In the genomic region with DNA sequence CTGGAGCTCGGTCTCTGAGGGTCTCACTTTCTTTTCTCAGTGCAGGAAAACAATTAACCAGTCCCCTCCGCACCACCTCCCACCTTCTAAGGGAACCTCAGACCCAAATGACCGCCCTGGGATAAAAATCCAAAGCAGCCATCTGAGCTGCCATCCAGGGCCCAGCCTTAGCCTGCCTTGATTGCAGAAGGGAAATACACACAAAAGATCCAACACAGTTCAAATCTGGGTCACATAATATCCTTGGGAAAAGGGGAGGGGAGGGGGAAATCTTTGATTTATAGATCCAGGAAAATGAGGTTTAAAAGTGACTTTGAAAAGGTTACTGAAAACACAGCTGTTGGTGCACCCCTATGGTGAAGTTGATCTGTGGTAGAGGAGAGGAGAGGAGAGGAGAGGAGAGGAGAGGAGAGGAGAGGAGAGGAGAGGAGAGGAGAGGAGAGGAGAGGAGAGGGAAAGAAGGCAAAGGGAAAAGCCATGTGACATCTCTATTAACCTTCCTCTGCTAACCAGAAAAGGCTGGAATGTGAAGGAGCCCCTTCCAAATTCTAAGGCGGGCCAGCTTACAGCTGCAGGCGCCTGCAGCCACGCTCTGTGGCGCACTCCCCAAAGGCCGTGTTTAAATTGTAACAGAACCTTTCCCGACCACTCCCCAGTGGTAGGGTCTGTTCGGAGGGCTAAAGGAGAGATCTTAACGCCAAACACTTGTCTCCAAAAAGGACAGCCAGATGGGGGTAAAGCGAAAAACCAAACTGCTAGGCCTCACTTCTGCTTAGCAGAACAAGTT, we compare ENCODE assay signal across 11 mouse cellular contexts. TPM values are rescaled to one million over a fixed set of nuclear protein-coding genes. Genes with fewer than 3 reads are reported as not detected.
DNase-seq lines count a peak whose midpoint lies in the region; ATAC-seq and TF ChIP-seq lines count a peak whose summit lies in the region.
"Had no signal": no experiment of that assay in that cellular context is flagged by ENCODE, and none has a peak within 500 bp of the region (broad histone marks: within the 10 kb centered on the region; RNA-seq: fewer than 3 reads in every experiment).

No protein-coding gene starts in this region.

- WGBS in kidney, embryonic 16.5 days: 19% methylated on average over 12 of the region's 12 CpGs
- 46% methylated on average over 12 of the region's 12 CpGs for WGBS in forebrain, postnatal 0 days
- 8% methylated on average over 12 of the region's 12 CpGs for WGBS in limb, embryonic 13.5 days
- 35% methylated on average over 12 of the region's 12 CpGs for WGBS in stomach, embryonic 15.5 days

- peak overlapping the region; percentile 71 for H3K4me2 ChIP-seq in kidney, embryonic 16.5 days (replicated peaks; ENCODE audit: low read depth, low read length)
- H3K4me2 ChIP-seq in forebrain, postnatal 0 days (ENCODE audit: low read depth): peak overlapping the region; percentile 8; the same call in 1 of the 2 replicates
- H3K4me2 ChIP-seq in limb, embryonic 13.5 days (replicated peaks): peak overlapping the region; percentile 97
- peak overlapping the region; percentile 99 for H3K4me2 ChIP-seq in stomach, embryonic 15.5 days

- TF ChIP-seq CTCF in forebrain, postnatal 0 days (IDR thresholded peaks at IDR 0.05; ENCODE audit: low read depth): no peak

- H3K27me3 ChIP-seq in kidney, embryonic 16.5 days (ENCODE audit: insufficient read depth, low read length): peaks cover 6% of the 10 kb centered on the region; the same call in 1 of the 2 replicates
- peaks cover 49% of the 10 kb centered on the region for H3K27me3 ChIP-seq in forebrain, postnatal 0 days (ENCODE audit: insufficient read depth, low read length)
- H3K27me3 ChIP-seq in limb, embryonic 13.5 days: peaks cover 4% of the 10 kb centered on the region; the same call in 1 of the 2 replicates
- H3K27me3 ChIP-seq in stomach, embryonic 15.5 days (replicated peaks): no peaks in the 10 kb centered on the region; the same call in 1 of the 2 replicates

- H3K4me1 ChIP-seq in kidney, embryonic 16.5 days (ENCODE audit: insufficient read depth, low read length): peaks cover 87% of the 10 kb centered on the region
- H3K4me1 ChIP-seq in forebrain, postnatal 0 days (ENCODE audit: insufficient read depth): peaks cover 24% of the 10 kb centered on the region
- peaks cover 80% of the 10 kb centered on the region for H3K4me1 ChIP-seq in limb, embryonic 13.5 days
- peaks cover 63% of the 10 kb centered on the region for H3K4me1 ChIP-seq in stomach, embryonic 15.5 days

- no peak for ATAC-seq in kidney, embryonic 16.5 days (ENCODE audit: low FRiP score, low TSS enrichment)
- ATAC-seq in forebrain, postnatal 0 days: no peak
- no peak for ATAC-seq in limb, embryonic 13.5 days (ENCODE audit: low FRiP score, low read depth)
- no peak for ATAC-seq in stomach, embryonic 15.5 days (ENCODE audit: insufficient read depth, low FRiP score, low read depth)
- no peak for ATAC-seq in frontal cortex, adult (ENCODE audit: low TSS enrichment)

- no peak for DNase-seq in kidney, postnatal 14 days
- DNase-seq in forebrain, postnatal 0 days: no peak
- no peak for DNase-seq in lung, postnatal 36 days
- DNase-seq: cerebellum, adult 9-11 months; gastrocnemius, postnatal 10 days had no signal

- peak overlapping the region; percentile 83 for H3K9ac ChIP-seq in kidney, embryonic 16.5 days (replicated peaks; ENCODE audit: low read length)
- no peak overlapping the region for H3K9ac ChIP-seq in forebrain, postnatal 0 days
- peak overlapping the region; percentile 83 for H3K9ac ChIP-seq in limb, embryonic 13.5 days
- no peak overlapping the region for H3K9ac ChIP-seq in stomach, embryonic 15.5 days

- no peaks in the 10 kb centered on the region for H3K36me3 ChIP-seq in kidney, embryonic 16.5 days (ENCODE audit: insufficient read depth, low read length)
- no peaks in the 10 kb centered on the region for H3K36me3 ChIP-seq in forebrain, postnatal 0 days (ENCODE audit: insufficient read depth)
- H3K36me3 ChIP-seq in limb, embryonic 13.5 days: no peaks in the 10 kb centered on the region
- H3K36me3 ChIP-seq in stomach, embryonic 15.5 days: no peaks in the 10 kb centered on the region

- H3K9me3 ChIP-seq in kidney, embryonic 16.5 days (ENCODE audit: low read length): no peaks in the 10 kb centered on the region
- H3K9me3 ChIP-seq in forebrain, postnatal 0 days (ENCODE audit: low read length): no peaks in the 10 kb centered on the region
- no peaks in the 10 kb centered on the region for H3K9me3 ChIP-seq in limb, embryonic 13.5 days
- no peaks in the 10 kb centered on the region for H3K9me3 ChIP-seq in stomach, embryonic 15.5 days

- H3K27ac ChIP-seq in kidney, embryonic 16.5 days (ENCODE audit: low read length): peak overlapping the region; percentile 95
- H3K27ac ChIP-seq in forebrain, postnatal 0 days (ENCODE audit: low read depth, low read length): no peak overlapping the region
- peak overlapping the region; percentile 73 for H3K27ac ChIP-seq in limb, embryonic 13.5 days
- H3K27ac ChIP-seq in stomach, embryonic 15.5 days: peak overlapping the region; percentile 78

- H3K4me3 ChIP-seq in kidney, embryonic 16.5 days (ENCODE audit: low read length): peak overlapping the region; percentile 74
- no peak overlapping the region for H3K4me3 ChIP-seq in forebrain, postnatal 0 days (ENCODE audit: low read depth, low read length)
- H3K4me3 ChIP-seq in limb, embryonic 13.5 days: peak overlapping the region; percentile 75
- H3K4me3 ChIP-seq in stomach, embryonic 15.5 days (replicated peaks): no peak overlapping the region

RNA-seq across cellular contexts. Expression of a gene that starts 4.2 kb away (rescaled TPM):
- 39.8 and 49.7 TPM in 2 replicates for polyA plus RNA-seq in kidney, embryonic 16.5 days (2015; fragmentation: Nextera tagmentation; extraction: Ambion mirVana)
- 17.2 and 21.9 TPM in 2 replicates for total RNA-seq in forebrain, postnatal 0 days (2014; rRNA removed)
- polyA plus RNA-seq in forebrain, postnatal 0 days (2015; fragmentation: Nextera tagmentation; extraction: Ambion mirVana): 12.4 and 15.4 TPM in 2 replicates
- 32.5 and 33.7 TPM in 2 replicates for polyA plus RNA-seq in limb, embryonic 13.5 days (2015; fragmentation: Nextera tagmentation; extraction: Ambion mirVana)
- 22.9 and 27.1 TPM in 2 replicates for polyA plus RNA-seq in stomach, embryonic 15.5 days (2015; fragmentation: Nextera tagmentation; extraction: Ambion mirVana)

RNA-seq across cellular contexts. Expression of a gene that starts 41.5 kb away (rescaled TPM):
- polyA plus RNA-seq in kidney, embryonic 16.5 days (2015; fragmentation: Nextera tagmentation; extraction: Ambion mirVana): 0.05 and 0.23 TPM in 2 replicates
- total RNA-seq in forebrain, postnatal 0 days (2014; rRNA removed): 1.1 and 1.3 TPM in 2 replicates
- 0.92 and 1.1 TPM in 2 replicates for polyA plus RNA-seq in forebrain, postnatal 0 days (2015; fragmentation: Nextera tagmentation; extraction: Ambion mirVana)
- polyA plus RNA-seq in limb, embryonic 13.5 days (2015; fragmentation: Nextera tagmentation; extraction: Ambion mirVana): 1.4 and 1.5 TPM in 2 replicates
- 0.06 and 0.31 TPM in 2 replicates for polyA plus RNA-seq in stomach, embryonic 15.5 days (2015; fragmentation: Nextera tagmentation; extraction: Ambion mirVana)
- total RNA-seq: adrenal gland, adult 2 months; gastrocnemius, postnatal 10 days had no signal
- polyA plus RNA-seq: adrenal gland, adult 2 months; liver, adult 2 months had no signal

Comparison
In these comparisons a context has a peak if more than half of its experiments do, and no peak if none do; other contexts are left out.
1. H3K4me2 ChIP-seq: peak in every context shown above with its lines; median percentile 99 in stomach, embryonic 15.5 days; 97 in limb, embryonic 13.5 days; 71 in kidney, embryonic 16.5 days; 8 in forebrain, postnatal 0 days.
2. H3K4me3 ChIP-seq: peak in kidney, embryonic 16.5 days (single experiment) and limb, embryonic 13.5 days (single experiment); none in forebrain, postnatal 0 days (single experiment) and stomach, embryonic 15.5 days (single experiment).
3. H3K9ac ChIP-seq: peak in kidney, embryonic 16.5 days (single experiment) and limb, embryonic 13.5 days (single experiment); none in forebrain, postnatal 0 days (single experiment) and stomach, embryonic 15.5 days (single experiment).